Mouse (Mus musculus): ENCODE measurements at regions not wholly inside any gene's neighbourhood (a gene's known extent, or its start where the extent isn't known, plus 50 kb on each side); places are given as distances from the start of the nearest gene placed in this dataset.
"Not testable (repeated sequence)": the region's sequence is repeated elsewhere in the genome, so short reads cannot be mapped to it uniquely, and the experiment has no call there.

GRCm38 (mm10) chr6:103809986-103810341 is 299.6 kb downstream of the Chl1 start:
- no peak for ATAC-seq (replicated peaks; ENCODE audit: poor library complexity, severe bottlenecking)

- ATAC-seq (replicated peaks; ENCODE audit: poor library complexity, severe bottlenecking) = no peak
Measured at GRCm38 (mm10) chr6:103810342-103811001, 300.1 kb downstream of the Chl1 start.

DNA sequence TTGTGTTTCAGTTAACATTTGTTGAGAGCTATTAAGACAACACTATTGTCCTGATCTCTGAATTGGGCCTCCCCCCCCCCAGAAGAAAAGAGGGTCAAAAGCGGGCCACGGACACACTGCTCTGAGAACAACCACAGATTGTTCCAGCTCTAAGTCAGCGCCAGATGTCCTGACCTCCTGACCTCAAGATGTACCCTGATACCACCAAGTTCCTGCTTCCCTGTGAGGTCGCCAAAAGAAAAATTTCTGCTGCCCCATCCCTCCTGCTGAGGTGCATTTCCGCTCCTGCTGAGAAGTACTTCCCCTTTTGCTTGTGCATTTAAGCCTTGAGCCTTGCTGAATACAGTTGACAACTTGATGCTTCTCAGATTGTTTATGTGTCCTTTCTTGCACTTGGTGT is 306.0 kb downstream of the Chl1 start:
- not testable (repeated sequence) for ATAC-seq (replicated peaks; ENCODE audit: poor library complexity, severe bottlenecking)

DNA sequence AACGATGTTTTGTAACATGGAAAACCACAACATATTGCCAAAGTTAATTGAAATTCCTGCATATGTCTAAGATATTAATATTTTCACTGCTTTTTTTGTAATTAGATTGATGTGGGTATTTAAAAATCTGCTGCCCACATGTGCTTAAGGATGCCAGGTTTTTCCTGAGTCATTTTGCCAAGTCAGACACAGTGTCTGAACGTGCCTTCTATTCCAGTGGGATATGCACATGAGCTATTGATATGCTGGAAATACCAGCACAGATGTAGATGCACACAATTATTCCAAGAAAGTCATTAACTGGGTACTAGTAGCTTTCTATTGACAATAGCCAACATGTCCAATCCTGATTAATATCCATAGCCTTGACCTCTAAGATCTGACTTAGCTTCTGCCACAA is 315.7 kb downstream of the Chl1 start:
- ATAC-seq (replicated peaks; ENCODE audit: poor library complexity, severe bottlenecking) = no peak

GRCm38 (mm10) chr6:103827623-103828022 is 317.2 kb downstream of the Chl1 start:
- ATAC-seq (replicated peaks; ENCODE audit: poor library complexity, severe bottlenecking) = no peak

DNA sequence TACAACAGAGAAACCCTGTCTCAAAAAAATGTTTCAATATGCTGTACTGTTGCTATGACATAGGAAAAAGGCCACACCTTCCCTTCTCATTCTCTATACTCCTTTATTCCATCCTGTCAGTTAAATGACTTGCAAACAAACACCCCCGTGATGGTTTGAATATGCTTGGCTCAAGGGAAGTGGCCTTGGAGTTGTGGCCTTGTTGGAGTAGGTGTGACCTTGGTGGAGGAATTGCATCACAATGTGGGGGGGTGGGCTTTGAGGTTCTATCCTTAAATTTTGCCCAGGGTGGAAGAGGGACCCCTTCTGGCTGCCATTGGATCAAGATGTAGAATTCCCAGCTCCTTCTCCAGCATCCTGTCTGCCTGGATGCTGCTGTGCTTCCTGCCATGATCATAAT is 318.5 kb downstream of the Chl1 start:
- ATAC-seq (replicated peaks; ENCODE audit: poor library complexity, severe bottlenecking) = no peak

- no peak for ATAC-seq (replicated peaks; ENCODE audit: poor library complexity, severe bottlenecking)
Measured at GRCm38 (mm10) chr6:103832301-103832700, 321.9 kb downstream of the Chl1 start.

DNA sequence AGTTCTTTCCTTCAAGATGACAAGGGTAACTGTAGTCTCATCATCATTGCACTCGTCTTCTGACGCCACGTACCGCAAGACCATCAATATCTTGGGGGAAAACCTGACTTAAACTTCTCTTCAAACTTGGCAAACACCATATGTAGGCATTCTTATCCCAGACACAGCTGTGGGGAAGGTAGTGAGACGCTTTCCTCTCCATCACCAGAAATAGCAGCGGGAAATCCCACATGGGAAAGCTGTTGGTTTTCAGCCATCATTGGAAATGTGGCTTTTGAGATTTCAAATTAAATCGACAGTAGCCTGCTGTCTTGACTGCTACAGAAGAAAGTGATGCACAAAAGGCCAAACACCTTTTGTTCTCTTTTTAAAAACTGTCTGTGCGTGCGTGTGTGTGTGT is 322.4 kb downstream of the Chl1 start:
- ATAC-seq (replicated peaks; ENCODE audit: poor library complexity, severe bottlenecking) = no peak

DNA sequence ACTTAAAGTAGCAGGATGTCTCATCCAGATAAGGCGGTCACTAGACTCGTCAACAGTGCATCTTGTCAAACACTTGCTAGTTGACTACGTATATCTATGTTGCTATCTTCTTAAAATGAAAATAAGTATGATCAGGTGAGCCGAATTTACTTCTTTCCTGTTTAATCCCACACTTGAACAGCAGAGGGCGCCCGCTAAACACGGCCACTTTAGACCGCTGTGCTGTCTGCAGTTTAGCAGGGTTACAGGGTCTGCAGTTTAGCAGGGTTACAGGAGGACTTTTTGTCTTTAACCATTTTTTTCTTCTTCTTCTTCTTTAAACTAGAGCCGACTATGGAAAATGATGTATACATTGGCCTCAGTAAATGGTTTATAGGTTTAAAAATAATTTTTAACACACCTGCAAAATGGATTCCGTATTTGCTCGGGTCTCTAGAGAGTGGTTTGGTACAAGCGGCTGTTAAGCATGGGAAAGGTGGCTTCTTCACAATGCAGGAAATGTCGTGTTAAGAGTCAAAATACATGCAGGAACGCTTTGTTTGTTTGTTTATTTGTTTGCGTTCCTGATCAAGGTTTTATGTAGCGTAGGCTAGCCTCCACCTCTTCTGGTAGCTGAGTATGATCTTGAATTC is 323.2 kb downstream of the Chl1 start:
- peak; percentile 71; the same call in 1 of the 2 replicates for ATAC-seq (replicated peaks; ENCODE audit: poor library complexity, severe bottlenecking)

DNA sequence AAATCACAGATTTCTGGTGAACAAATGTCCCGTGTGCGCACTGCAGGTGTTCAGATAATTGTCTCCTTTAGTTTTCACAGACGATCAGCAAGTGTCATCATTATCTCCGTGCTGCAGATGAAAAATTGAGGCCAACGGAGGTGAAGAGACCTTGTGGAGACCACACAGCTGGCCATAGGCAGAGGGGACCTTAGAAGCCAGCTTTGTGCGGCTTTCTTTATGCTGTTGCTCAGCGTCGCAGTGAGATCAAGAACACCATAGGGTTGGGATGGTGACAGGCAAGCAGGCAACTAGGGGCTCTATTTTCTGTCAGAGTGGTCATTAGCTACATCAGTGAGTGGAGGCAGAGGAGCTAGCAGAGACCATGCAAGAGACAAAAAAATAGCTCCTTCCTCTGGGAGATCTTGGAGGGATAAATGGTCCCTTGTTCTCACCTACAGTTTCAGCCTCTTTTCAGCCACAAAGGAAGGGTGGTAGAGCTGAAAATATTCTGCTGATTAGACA is 324.4 kb downstream of the Chl1 start:
- no peak for ATAC-seq (replicated peaks; ENCODE audit: poor library complexity, severe bottlenecking)

- no peak for ATAC-seq (replicated peaks; ENCODE audit: poor library complexity, severe bottlenecking)
Measured at GRCm38 (mm10) chr6:103859787-103860186, 349.4 kb downstream of the Chl1 start.

GRCm38 (mm10) chr6:103893455-103893854 is 383.1 kb downstream of the Chl1 start:
- ATAC-seq (replicated peaks; ENCODE audit: poor library complexity, severe bottlenecking) = no peak

DNA sequence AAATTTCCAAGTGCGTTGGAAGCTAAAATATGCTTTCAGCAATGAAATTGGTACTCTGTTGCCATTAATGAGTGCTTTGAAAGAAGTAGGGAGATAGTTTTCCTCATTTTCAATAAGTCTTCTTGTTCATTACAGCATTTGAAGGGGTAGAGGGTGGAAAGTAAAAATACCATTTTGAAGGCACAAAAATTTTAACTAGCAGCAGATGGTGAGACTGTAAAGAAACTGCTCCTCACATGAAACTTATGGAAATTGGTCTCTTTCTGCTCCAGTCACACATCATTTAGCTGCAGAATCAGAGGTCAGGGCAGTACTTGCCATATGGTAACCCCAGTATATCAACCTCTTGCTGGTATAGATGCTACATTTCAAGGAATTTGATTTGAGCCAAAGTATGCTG is 414.1 kb downstream of the Chl1 start:
- no peak for ATAC-seq (replicated peaks; ENCODE audit: poor library complexity, severe bottlenecking)

- ATAC-seq (replicated peaks; ENCODE audit: poor library complexity, severe bottlenecking) = no peak
Measured at GRCm38 (mm10) chr6:103927094-103927493, 416.7 kb downstream of the Chl1 start.

DNA sequence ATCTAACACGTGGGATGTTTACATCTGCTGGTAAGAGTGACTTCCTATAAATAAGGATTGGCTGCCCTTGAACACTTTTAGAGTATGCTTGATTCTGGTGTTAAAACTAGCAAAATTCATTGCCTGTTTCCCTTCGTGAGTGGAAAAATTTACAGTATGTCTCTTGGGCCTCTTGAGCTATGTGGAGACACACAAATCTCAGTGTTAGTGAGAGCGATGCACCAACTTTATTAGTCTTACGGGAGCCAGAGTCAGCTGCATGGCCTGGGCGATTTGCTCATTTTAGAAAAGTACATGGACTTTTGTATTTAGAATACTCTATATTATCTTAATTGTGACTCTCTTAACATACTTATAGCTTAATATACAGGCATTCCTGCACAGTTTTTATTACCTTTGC is 430.0 kb downstream of the Chl1 start:
- ATAC-seq (replicated peaks; ENCODE audit: poor library complexity, severe bottlenecking) = no peak

DNA sequence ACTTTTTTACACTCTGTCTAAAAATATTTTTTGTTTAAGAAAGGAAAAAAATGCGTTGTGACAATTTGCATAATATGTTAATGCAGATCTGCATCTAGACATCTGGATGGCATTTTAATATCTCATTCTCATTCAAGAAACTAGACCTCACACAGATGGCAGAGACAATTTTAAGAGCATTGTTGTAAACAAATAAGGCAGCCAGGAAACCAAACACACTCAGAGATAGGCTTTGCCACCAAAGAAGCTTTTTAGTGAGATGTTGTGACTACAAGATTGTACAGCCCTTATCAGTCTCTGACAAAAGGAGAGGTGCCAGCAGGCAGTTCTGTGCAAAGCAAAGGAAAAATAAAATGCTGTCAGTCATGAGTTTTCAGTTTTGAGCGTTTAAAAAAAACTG is 434.0 kb downstream of the Chl1 start:
- ATAC-seq (replicated peaks; ENCODE audit: poor library complexity, severe bottlenecking) = no peak

GRCm38 (mm10) chr6:103947474-103947873 is 437.1 kb downstream of the Chl1 start:
- no peak for ATAC-seq (replicated peaks; ENCODE audit: poor library complexity, severe bottlenecking)

DNA sequence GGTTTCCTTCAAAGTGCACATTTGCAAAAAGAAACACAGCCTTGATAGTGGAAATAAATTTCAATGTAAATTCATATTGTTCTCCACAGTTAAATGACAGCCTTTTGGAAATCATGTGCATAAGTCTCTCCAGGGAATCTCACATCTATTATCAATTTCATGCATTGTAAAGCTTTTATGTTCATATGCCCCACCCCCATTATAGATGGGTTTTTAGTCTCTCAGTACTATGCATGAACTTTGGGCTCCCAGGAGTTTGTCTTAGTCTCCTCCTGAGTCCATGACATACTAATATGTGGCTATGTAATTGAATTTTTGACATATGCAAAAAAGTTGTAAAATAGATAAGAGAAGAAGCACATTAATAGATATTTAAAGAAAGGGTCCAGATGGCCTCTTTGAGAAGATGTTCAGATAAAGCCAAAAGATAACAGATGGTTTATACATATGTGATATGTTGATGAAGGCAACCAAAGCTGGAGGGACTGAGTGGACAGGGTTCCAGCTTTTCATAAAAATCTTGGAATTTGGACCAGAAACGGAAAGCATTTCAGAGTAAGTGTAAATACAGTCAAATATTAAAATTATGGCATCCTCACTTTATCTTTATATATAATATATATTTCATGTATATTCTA is 442.9 kb downstream of the Chl1 start:
- no peak for ATAC-seq (replicated peaks; ENCODE audit: poor library complexity, severe bottlenecking)

- ATAC-seq (replicated peaks; ENCODE audit: poor library complexity, severe bottlenecking) = no peak
Measured at GRCm38 (mm10) chr6:103959002-103959401, 448.6 kb downstream of the Chl1 start.

DNA sequence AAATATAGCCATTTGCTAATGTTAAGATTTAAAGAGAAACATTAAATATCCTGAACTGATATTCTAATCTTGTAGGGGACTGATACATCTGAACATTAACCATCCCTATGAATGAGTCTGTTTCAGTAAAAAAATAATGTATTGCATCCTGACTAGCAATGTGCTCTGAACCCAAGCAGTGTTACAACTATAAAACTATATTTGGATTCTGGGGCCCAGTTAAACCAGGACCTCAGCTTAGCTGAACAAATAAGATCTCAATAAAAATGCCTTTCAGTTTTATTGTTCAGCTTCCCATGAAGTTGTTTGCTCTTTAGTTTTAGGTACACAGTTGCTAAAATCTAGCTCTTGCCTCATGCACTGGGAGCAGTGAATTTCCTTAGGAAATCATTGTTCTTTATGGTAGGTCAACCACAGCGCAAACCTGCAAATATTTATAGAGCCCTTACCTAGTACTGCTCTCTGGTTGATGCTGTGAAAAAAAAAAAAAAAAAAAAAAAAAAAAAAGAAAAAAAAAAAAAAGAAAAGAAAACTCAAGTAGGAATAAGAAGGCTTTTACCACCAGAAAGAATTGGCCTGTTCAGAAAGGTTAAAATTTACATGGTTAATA is 457.5 kb downstream of the Chl1 start:
- ATAC-seq (replicated peaks; ENCODE audit: poor library complexity, severe bottlenecking) = no peak

DNA sequence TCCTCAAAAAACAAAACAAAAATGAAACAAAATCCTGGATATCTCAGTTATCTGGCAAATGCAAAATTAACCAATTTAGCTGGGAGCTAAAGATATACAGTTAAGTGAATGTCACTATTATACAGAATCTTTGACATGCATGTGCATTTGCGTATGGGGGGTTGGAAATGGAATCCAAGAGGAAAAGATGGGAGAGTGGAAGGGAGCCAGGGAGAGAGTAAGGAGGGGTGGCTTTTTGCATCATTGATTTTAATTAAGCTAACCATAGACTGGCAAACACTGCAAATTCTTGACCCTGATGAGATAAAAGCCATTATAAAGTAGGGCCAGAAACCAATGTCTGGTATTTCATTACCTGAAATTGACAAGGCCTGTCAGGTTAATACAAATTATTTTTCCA is 488.8 kb downstream of the Chl1 start:
- no peak for ATAC-seq (replicated peaks; ENCODE audit: poor library complexity, severe bottlenecking)
